Mouse (Mus musculus): ENCODE measurements around the gene Mrps35. TPM values are rescaled to one million over a fixed set of nuclear protein-coding genes. Genes with fewer than 3 reads are reported as not detected.

Mrps35 gene
- polyA plus RNA-seq, 1 experiment, result 46.4 TPM

- H3K27me3 ChIP-seq (ENCODE audit: control insufficient read depth, insufficient read depth, insufficient read length), result no peaks in the 10 kb centered on the region
- H3ac ChIP-seq (ENCODE audit: control insufficient read depth, insufficient read length, low read depth), result no peak overlapping the region
- no peak for TF ChIP-seq MAX (IDR thresholded peaks at IDR 0.05)
- no peak for TF ChIP-seq CTCF (IDR thresholded peaks at IDR 0.05; ENCODE audit: control insufficient read depth, insufficient read depth, insufficient read length)
- no peak for TF ChIP-seq USF1 (IDR thresholded peaks at IDR 0.05; ENCODE audit: low read depth)
- no peak for TF ChIP-seq CEBPB (IDR thresholded peaks at IDR 0.05; ENCODE audit: low read depth)
- no peak for TF ChIP-seq MYOD1 (IDR thresholded peaks at IDR 0.05; ENCODE audit: control insufficient read depth, insufficient read length, low read depth)
- no peak for TF ChIP-seq FOSL1 (IDR thresholded peaks at IDR 0.05; ENCODE audit: insufficient read depth, low read length, poor library complexity, severe bottlenecking)
- TF ChIP-seq MYOG (IDR thresholded peaks at IDR 0.05; ENCODE audit: control insufficient read depth, extremely low read depth, insufficient read length), result no peak
- no peaks in the 10 kb centered on the region for H3K79me3 ChIP-seq (ENCODE audit: low read depth)
- peaks cover 77% of the 10 kb centered on the region for H3K36me3 ChIP-seq (ENCODE audit: control insufficient read depth, insufficient read depth)
- H3K4me3 ChIP-seq (ENCODE audit: insufficient read depth, poor library complexity, severe bottlenecking), result no peak overlapping the region
- no peaks in the 10 kb centered on the region for H3K79me2 ChIP-seq (ENCODE audit: control insufficient read depth, insufficient read depth)
These were observed 21.4 kb upstream of the Mrps35 start for GRCm38 (mm10) chr6:147021181-147021580.

GRCm38 (mm10) chr6:147022375-147023132 lies 20.0 kb upstream of the Mrps35 start:
- TF ChIP-seq MYOG (IDR thresholded peaks at IDR 0.05; ENCODE audit: control insufficient read depth, extremely low read depth, insufficient read length) (no peak), USF1 (IDR thresholded peaks at IDR 0.05; ENCODE audit: low read depth) (no peak), CTCF (IDR thresholded peaks at IDR 0.05; ENCODE audit: control insufficient read depth, insufficient read depth, insufficient read length) (no peak), FOSL1 (IDR thresholded peaks at IDR 0.05; ENCODE audit: insufficient read depth, low read length, poor library complexity, severe bottlenecking) (no peak), MYOD1 (IDR thresholded peaks at IDR 0.05; ENCODE audit: control insufficient read depth, insufficient read length, low read depth) (no peak), MAX (IDR thresholded peaks at IDR 0.05) (no peak), CEBPB (IDR thresholded peaks at IDR 0.05; ENCODE audit: low read depth) (no peak)
- Histone ChIP-seq H3K36me3 (ENCODE audit: control insufficient read depth, insufficient read depth) (peaks cover 77% of the 10 kb centered on the region), H3K79me3 (ENCODE audit: low read depth) (no peaks in the 10 kb centered on the region), H3K27me3 (ENCODE audit: control insufficient read depth, insufficient read depth, insufficient read length) (no peaks in the 10 kb centered on the region), H3K4me3 (ENCODE audit: insufficient read depth, poor library complexity, severe bottlenecking) (no peak overlapping the region), H3ac (ENCODE audit: control insufficient read depth, insufficient read length, low read depth) (no peak overlapping the region), H3K79me2 (ENCODE audit: control insufficient read depth, insufficient read depth) (no peaks in the 10 kb centered on the region)

GRCm38 (mm10) chr6:147023133-147023395 lies 19.5 kb upstream of the Mrps35 start:
- H3K79me2 ChIP-seq (ENCODE audit: control insufficient read depth, insufficient read depth), result no peaks in the 10 kb centered on the region

GRCm38 (mm10) chr6:147023568-147023967 lies 19.0 kb upstream of the Mrps35 start:
- Histone ChIP-seq H3K4me3 (ENCODE audit: insufficient read depth, poor library complexity, severe bottlenecking) (no peak overlapping the region), H3K36me3 (ENCODE audit: control insufficient read depth, insufficient read depth) (peaks cover 77% of the 10 kb centered on the region), H3K79me2 (ENCODE audit: control insufficient read depth, insufficient read depth) (no peaks in the 10 kb centered on the region), H3K27me3 (ENCODE audit: control insufficient read depth, insufficient read depth, insufficient read length) (no peaks in the 10 kb centered on the region), H3K79me3 (ENCODE audit: low read depth) (no peaks in the 10 kb centered on the region), H3ac (ENCODE audit: control insufficient read depth, insufficient read length, low read depth) (no peak overlapping the region)
- TF ChIP-seq MAX (IDR thresholded peaks at IDR 0.05) (no peak), MYOG (IDR thresholded peaks at IDR 0.05; ENCODE audit: control insufficient read depth, extremely low read depth, insufficient read length) (no peak), CTCF (IDR thresholded peaks at IDR 0.05; ENCODE audit: control insufficient read depth, insufficient read depth, insufficient read length) (no peak), USF1 (IDR thresholded peaks at IDR 0.05; ENCODE audit: low read depth) (no peak), CEBPB (IDR thresholded peaks at IDR 0.05; ENCODE audit: low read depth) (no peak), FOSL1 (IDR thresholded peaks at IDR 0.05; ENCODE audit: insufficient read depth, low read length, poor library complexity, severe bottlenecking) (no peak), MYOD1 (IDR thresholded peaks at IDR 0.05; ENCODE audit: control insufficient read depth, insufficient read length, low read depth) (no peak)

More at GRCm38 (mm10) chr6:147023133-147023395, 19.5 kb upstream of the Mrps35 start:
- peaks cover 77% of the 10 kb centered on the region for H3K36me3 ChIP-seq (ENCODE audit: control insufficient read depth, insufficient read depth)
- no peak for TF ChIP-seq FOSL1 (IDR thresholded peaks at IDR 0.05; ENCODE audit: insufficient read depth, low read length, poor library complexity, severe bottlenecking)
- no peak for TF ChIP-seq CTCF (IDR thresholded peaks at IDR 0.05; ENCODE audit: control insufficient read depth, insufficient read depth, insufficient read length)
- TF ChIP-seq MYOG (IDR thresholded peaks at IDR 0.05; ENCODE audit: control insufficient read depth, extremely low read depth, insufficient read length), result no peak
- TF ChIP-seq MAX (IDR thresholded peaks at IDR 0.05), result no peak
- no peak for TF ChIP-seq USF1 (IDR thresholded peaks at IDR 0.05; ENCODE audit: low read depth)
- no peak for TF ChIP-seq MYOD1 (IDR thresholded peaks at IDR 0.05; ENCODE audit: control insufficient read depth, insufficient read length, low read depth)
- TF ChIP-seq CEBPB (IDR thresholded peaks at IDR 0.05; ENCODE audit: low read depth), result no peak
- H3K27me3 ChIP-seq (ENCODE audit: control insufficient read depth, insufficient read depth, insufficient read length), result no peaks in the 10 kb centered on the region
- H3K79me3 ChIP-seq (ENCODE audit: low read depth), result no peaks in the 10 kb centered on the region
- H3ac ChIP-seq (ENCODE audit: control insufficient read depth, insufficient read length, low read depth), result no peak overlapping the region
- H3K4me3 ChIP-seq (ENCODE audit: insufficient read depth, poor library complexity, severe bottlenecking), result no peak overlapping the region

GRCm38 (mm10) chr6:147024761-147025160 lies 17.8 kb upstream of the Mrps35 start:
- TF ChIP-seq MYOD1 (IDR thresholded peaks at IDR 0.05; ENCODE audit: control insufficient read depth, insufficient read length, low read depth), result no peak
- no peak for TF ChIP-seq USF1 (IDR thresholded peaks at IDR 0.05; ENCODE audit: low read depth)
- TF ChIP-seq CEBPB (IDR thresholded peaks at IDR 0.05; ENCODE audit: low read depth), result no peak
- no peak for TF ChIP-seq CTCF (IDR thresholded peaks at IDR 0.05; ENCODE audit: control insufficient read depth, insufficient read depth, insufficient read length)
- no peak for TF ChIP-seq MYOG (IDR thresholded peaks at IDR 0.05; ENCODE audit: control insufficient read depth, extremely low read depth, insufficient read length)
- TF ChIP-seq MAX (IDR thresholded peaks at IDR 0.05), result no peak
- TF ChIP-seq FOSL1 (IDR thresholded peaks at IDR 0.05; ENCODE audit: insufficient read depth, low read length, poor library complexity, severe bottlenecking), result no peak
- Histone ChIP-seq H3K79me2 (ENCODE audit: control insufficient read depth, insufficient read depth) (no peaks in the 10 kb centered on the region), H3K27me3 (ENCODE audit: control insufficient read depth, insufficient read depth, insufficient read length) (no peaks in the 10 kb centered on the region), H3K4me3 (ENCODE audit: insufficient read depth, poor library complexity, severe bottlenecking) (no peak overlapping the region), H3K36me3 (ENCODE audit: control insufficient read depth, insufficient read depth) (peaks cover 81% of the 10 kb centered on the region), H3ac (ENCODE audit: control insufficient read depth, insufficient read length, low read depth) (no peak overlapping the region), H3K79me3 (ENCODE audit: low read depth) (no peaks in the 10 kb centered on the region)
